Mouse (Mus musculus) liver, embryonic 11.5 days (tissue): ENCODE data around the gene Phf1. TPM values are rescaled to one million over a fixed set of nuclear protein-coding genes. Genes with fewer than 3 reads are reported as not detected.

Source experiments
- ATAC-seq: fragments of 200-750 bp; cut with Nextera tagmentation; replicated peaks from 2 replicates; pipeline ENCODE4 v1.8.0; 2017; ENCODE audit warnings: moderate number of reproducible peaks, mild to moderate bottlenecking, moderate TSS enrichment, moderate library complexity; ENCODE audit not compliant: low FRiP score
- DNase-seq: peaks from one replicate; pipeline ENCODE4 v3.0.0-alpha.2; 2017; ENCODE audit warnings: low spot score
- H3K27ac ChIP-seq: fragments of 300-500 bp; sonication (generic); 2 replicates; pipeline ENCODE4 v1.5.1; 2014; ENCODE audit warnings: mild to moderate bottlenecking, low read depth, low read length, control low read depth
- H3K27me3 ChIP-seq: fragments of 300-500 bp; sonication (generic); replicated peaks from 2 replicates; pipeline ENCODE4 v1.6.1; 2014; ENCODE audit warnings: low read length, mixed read lengths; ENCODE audit not compliant: control insufficient read depth, insufficient read depth
- H3K36me3 ChIP-seq: fragments of 300-500 bp; sonication (generic); 2 replicates; pipeline ENCODE4 v1.6.1; 2014; ENCODE audit warnings: mild to moderate bottlenecking, low read length, moderate library complexity, mixed read lengths; ENCODE audit not compliant: control insufficient read depth, insufficient read depth
- H3K4me1 ChIP-seq: fragments of 300-500 bp; sonication (generic); replicated peaks from 2 replicates; pipeline ENCODE4 v1.6.1; 2014; ENCODE audit warnings: low read length, mixed read lengths; ENCODE audit not compliant: control insufficient read depth, insufficient read depth
- H3K4me2 ChIP-seq: fragments of 300-500 bp; sonication (generic); 2 replicates; pipeline ENCODE4 v1.6.1; 2014; ENCODE audit warnings: mild to moderate bottlenecking, control low read depth, moderate library complexity
- H3K4me3 ChIP-seq: fragments of 300-500 bp; sonication (generic); 2 replicates; pipeline ENCODE4 v1.5.1; 2014; ENCODE audit warnings: low read depth, low read length, control low read depth
- H3K9ac ChIP-seq: fragments of 300-500 bp; sonication (generic); 2 replicates; pipeline ENCODE4 v1.6.1; 2014; ENCODE audit warnings: low read depth, low read length, control low read depth
- H3K9me3 ChIP-seq: fragments of 300-500 bp; sonication (generic); 2 replicates; pipeline ENCODE4 v1.6.1; 2016; ENCODE audit warnings: low read length, inconsistent platforms, mixed read lengths; ENCODE audit not compliant: control insufficient read depth
- WGBS: fragments of 180-500 bp; shearing (Covaris S2); extraction: QIAGEN DNeasy Blood & Tissue Kit; methylation state at CpG from one replicate; pipeline ENCODE4 v1.1.7; 2014; 5-methylcytosine and 5-hydroxymethylcytosine counted together
- polyA plus RNA-seq: library from polyadenylated mRNA; unstranded; fragments of >200 nt; fragmentation: Nextera tagmentation; extraction: Ambion mirVana; gene quantifications from 2 replicates; pipeline ENCODE4 v1.2.1, GENCODE M21; 2014

Phf1 gene
- polyA plus RNA-seq, 1 experiment from 2014 or later: 3.2 TPM

DNA sequence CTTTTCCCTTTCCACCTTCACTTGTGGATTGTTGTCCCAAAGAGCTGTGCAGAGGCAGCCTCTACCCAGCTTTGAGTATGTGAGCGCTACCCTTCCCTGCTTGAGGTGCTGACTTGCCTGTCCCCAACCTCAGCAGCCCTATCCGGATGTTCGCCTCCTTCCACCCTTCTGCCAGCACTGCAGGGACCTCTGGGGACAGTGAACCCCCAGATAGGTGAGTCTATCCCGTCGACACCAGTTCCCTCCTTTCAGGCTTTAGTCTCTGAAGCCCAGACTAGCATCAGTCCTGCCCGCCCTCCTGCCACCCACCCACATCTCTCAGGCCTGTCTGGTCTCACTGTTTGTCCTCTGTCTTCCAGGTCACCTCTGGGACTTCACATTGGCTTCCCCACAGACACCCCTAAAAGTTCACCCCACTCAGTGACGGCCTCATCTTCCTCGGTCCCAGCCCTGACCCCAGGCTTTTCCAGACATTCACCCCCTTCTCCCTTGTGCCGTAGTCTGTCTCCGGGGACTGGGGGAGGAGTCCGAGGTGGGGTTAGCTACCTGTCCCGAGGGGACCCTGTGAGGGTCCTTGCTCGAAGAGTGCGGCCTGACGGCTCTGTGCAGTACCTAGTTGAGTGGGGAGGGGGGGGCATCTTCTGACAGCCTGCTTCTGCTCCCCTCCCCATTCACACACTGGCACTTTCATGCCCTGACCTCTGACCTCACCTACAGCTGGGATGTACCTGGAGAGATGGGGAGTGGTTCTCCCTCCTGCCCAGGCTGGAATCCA lies 4.3 kb downstream of the Phf1 start:
- H3K4me1 ChIP-seq: peaks cover 35% of the 10 kb centered on the region
- no peak overlapping the region for H3K9ac ChIP-seq
- H3K27ac ChIP-seq: no peak overlapping the region

DNA sequence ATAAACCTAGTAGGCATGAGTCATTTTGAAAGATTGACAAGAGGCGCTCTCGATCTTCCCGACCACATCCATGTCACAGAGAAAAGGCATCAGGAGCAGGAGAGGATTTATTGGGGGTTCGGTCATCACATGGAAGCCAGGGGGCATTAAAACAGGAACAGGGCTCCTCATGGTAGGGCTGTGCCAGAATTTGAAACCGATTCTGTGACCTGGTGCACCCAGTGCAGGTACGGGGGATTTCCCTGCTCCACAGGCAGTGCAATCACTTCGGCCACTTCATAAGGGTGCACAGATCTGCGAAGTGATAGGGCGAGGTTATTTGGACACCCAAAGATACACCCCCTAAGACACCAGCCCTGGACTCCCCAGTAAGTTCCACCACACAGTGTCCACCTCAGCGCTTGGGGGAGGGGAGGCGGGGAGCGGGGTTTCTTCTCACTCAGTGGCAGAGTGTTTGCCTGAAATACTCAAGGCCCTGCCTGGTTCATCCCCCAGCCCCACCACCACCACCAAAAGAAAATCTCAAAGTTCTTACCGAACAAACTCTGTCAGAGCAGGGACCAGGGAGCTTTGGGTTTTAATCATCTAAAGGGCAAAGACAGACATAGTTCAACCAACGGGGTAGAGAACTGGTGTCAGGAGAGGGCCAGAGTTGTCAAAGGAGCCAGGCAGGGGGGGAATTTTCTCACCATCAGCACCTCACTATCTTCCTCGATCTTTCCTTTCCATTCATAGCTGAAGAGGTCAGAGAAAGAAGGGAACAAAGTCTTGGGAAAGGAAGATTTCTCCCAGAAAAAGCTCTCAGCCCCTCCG lies 5.2 kb downstream of the Phf1 start:
- H3K27ac ChIP-seq: peak overlapping the region; percentile 91
- peaks cover 31% of the 10 kb centered on the region for H3K4me1 ChIP-seq
- peak overlapping the region; percentile 77 for H3K9ac ChIP-seq
- H3K27me3 ChIP-seq: no peaks in the 10 kb centered on the region
- 46% methylated on average over 16 of the region's 16 CpGs for WGBS
- H3K36me3 ChIP-seq: peaks cover 15% of the 10 kb centered on the region; the same call in 1 of the 2 replicates
- peak overlapping the region; percentile 98 for H3K4me2 ChIP-seq
- H3K9me3 ChIP-seq: no peaks in the 10 kb centered on the region
- no peak for ATAC-seq
- DNase-seq: no peak
- H3K4me3 ChIP-seq: peak overlapping the region; percentile 76

More for the DNA sequence above, 4.3 kb downstream of the Phf1 start:
- WGBS: 86% methylated on average over 15 of the region's 15 CpGs
- no peaks in the 10 kb centered on the region for H3K9me3 ChIP-seq
- DNase-seq (no peak), ATAC-seq (no peak)
- peak overlapping the region; percentile 98; the same call in 1 of the 2 replicates for H3K4me2 ChIP-seq
- no peaks in the 10 kb centered on the region for H3K27me3 ChIP-seq
- H3K36me3 ChIP-seq: peaks cover 15% of the 10 kb centered on the region; the same call in 1 of the 2 replicates
- peak overlapping the region; percentile 76; the same call in 1 of the 2 replicates for H3K4me3 ChIP-seq

GRCm38 (mm10) chr17:26938731-26939130 lies 5.9 kb downstream of the Phf1 start:
- peak overlapping the region; percentile 91 for H3K27ac ChIP-seq
- peak overlapping the region; percentile 98 for H3K4me2 ChIP-seq
- ATAC-seq (no peak), DNase-seq (no peak)
- peak overlapping the region; percentile 76 for H3K4me3 ChIP-seq
- no peaks in the 10 kb centered on the region for H3K9me3 ChIP-seq
- peak overlapping the region; percentile 77 for H3K9ac ChIP-seq
- H3K36me3 ChIP-seq: peaks cover 15% of the 10 kb centered on the region; the same call in 1 of the 2 replicates
- H3K27me3 ChIP-seq: no peaks in the 10 kb centered on the region
- peaks cover 25% of the 10 kb centered on the region for H3K4me1 ChIP-seq
- WGBS: under 1% methylated on average over 22 of the region's 22 CpGs

GRCm38 (mm10) chr17:26939178-26939972 lies 6.5 kb downstream of the Phf1 start, which contains the start of gene Cuta:
Gene Cuta (minus strand): TSS chr17:26939569.
- Histone ChIP-seq H3K9ac (peak within 1 kb of the TSS; percentile 87), H3K4me3 (peak within 1 kb of the TSS; percentile 76), H3K4me1 (peaks cover 23% of the 10 kb centered on the region), H3K36me3 (peaks cover 12% of the 10 kb centered on the region; the same call in 1 of the 2 replicates), H3K4me2 (peak within 1 kb of the TSS; percentile 98), H3K9me3 (no peaks in the 10 kb centered on the region), H3K27me3 (no peaks in the 10 kb centered on the region), H3K27ac (peak within 1 kb of the TSS; percentile 96)
- under 1% methylated on average over 68 of the region's 70 CpGs for WGBS
- ATAC-seq (peak; percentile 92), DNase-seq (peak; percentile 99)

DNA sequence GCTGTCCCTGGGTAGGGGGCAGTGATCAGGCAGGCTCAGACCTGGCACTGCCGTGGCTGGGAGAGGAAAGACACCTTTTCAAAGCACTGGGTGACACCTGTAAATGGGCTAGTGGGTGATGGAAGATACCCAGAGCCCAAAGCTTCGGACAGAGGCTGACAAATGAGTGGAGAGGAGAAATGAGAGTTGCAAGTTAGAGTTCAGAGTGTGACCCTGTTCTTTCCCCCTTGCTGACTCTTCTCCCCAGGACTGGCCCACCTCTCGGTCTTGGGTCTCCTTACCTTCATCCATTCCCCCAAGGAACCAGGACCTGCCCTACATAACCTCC lies 7.1 kb downstream of the Phf1 start:
- Histone ChIP-seq H3K4me1 (peaks cover 23% of the 10 kb centered on the region), H3K9ac (peak overlapping the region; percentile 87), H3K36me3 (peaks cover 6% of the 10 kb centered on the region; the same call in 1 of the 2 replicates), H3K9me3 (no peaks in the 10 kb centered on the region), H3K4me3 (peak overlapping the region; percentile 76), H3K4me2 (peak overlapping the region; percentile 98), H3K27ac (peak overlapping the region; percentile 96), H3K27me3 (no peaks in the 10 kb centered on the region)
- WGBS: 7% methylated on average over 3 of the region's 3 CpGs
- no peak for DNase-seq
- ATAC-seq: no peak

DNA sequence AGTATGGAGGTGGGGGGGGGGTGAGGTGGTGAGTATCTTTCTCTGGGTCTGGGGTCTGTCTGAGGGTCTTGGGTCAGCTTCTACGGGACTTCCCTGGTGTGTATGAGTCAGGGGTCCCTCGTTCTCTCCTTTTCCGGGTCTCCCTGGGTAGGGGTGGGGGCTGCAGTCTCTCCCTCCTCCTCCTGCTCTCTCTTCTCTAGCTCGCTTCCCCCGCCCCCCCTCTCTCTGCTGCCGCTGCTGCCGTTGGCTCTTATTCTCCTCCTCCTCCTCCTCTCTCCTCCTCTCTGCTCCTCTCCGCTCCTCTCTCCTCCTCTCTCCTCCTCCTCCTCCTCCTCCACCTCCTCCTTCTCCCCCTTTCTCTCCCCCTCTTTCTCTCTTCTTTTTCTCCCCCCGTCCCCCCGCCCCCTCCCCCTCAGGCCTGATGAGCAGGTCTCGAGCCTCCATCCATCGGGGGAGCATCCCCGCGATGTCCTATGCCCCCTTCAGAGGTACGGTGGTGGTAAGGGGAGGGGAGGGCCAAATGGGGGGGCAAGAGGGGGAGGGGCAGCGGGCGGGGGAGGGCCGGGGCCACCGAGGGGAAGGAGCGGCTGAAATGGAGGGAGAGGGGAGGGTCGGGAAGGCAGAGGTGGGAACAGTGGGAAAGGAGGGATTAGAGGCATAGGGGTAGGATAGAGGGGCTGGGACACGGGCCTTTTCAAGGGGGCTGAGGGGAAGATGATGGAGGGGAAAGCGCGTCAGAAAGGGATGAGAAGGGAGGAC lies 8.4 kb downstream of the Phf1 start, which contains the start of gene Syngap1:
Gene Syngap1 (plus strand): TSS at position 223 of the 759 bp plus-strand sequence.
- no peak for ATAC-seq

GRCm38 (mm10) chr17:26941841-26942570 lies 9.2 kb downstream of the Phf1 start:
- peaks cover 31% of the 10 kb centered on the region for H3K4me1 ChIP-seq
- peak overlapping the region; percentile 47 for H3K9ac ChIP-seq
- no peaks in the 10 kb centered on the region for H3K36me3 ChIP-seq
- WGBS: 16% methylated on average over 4 of the region's 4 CpGs
- no peak for DNase-seq
- no peak for ATAC-seq
- H3K4me3 ChIP-seq: peak overlapping the region; percentile 59
- H3K27me3 ChIP-seq: no peaks in the 10 kb centered on the region
- H3K4me2 ChIP-seq: peak overlapping the region; percentile 98
- no peaks in the 10 kb centered on the region for H3K9me3 ChIP-seq
- peak overlapping the region; percentile 39 for H3K27ac ChIP-seq

More for the DNA sequence above, 8.4 kb downstream of the Phf1 start, which contains the start of gene Syngap1:
- Histone ChIP-seq H3K27me3 (no peaks in the 10 kb centered on the region), H3K9ac (peak within 1 kb of the TSS; percentile 87), H3K4me2 (peak within 1 kb of the TSS; percentile 98), H3K36me3 (0 out of 2 replicates have a peak, but pooled peaks cover under 1% of the 10 kb centered on the region), H3K27ac (peak within 1 kb of the TSS; percentile 96), H3K4me3 (peak within 1 kb of the TSS; percentile 76), H3K4me1 (peaks cover 25% of the 10 kb centered on the region), H3K9me3 (no peaks in the 10 kb centered on the region)
- 5% methylated on average over 16 of the region's 24 CpGs for whole genome bisulfite sequencing
- no peak for DNase-seq
